Mouse (Mus musculus) limb, embryonic 12.5 days (tissue): ENCODE results near the gene Gm43302. TPM values are rescaled to one million over a fixed set of nuclear protein-coding genes. Genes with fewer than 3 reads are reported as not detected.
"Not testable (repeated sequence)": the region's sequence is repeated elsewhere in the genome, so short reads cannot be mapped to it uniquely, and the experiment has no call there.

Experiments
- ATAC-seq: fragments of 200-750 bp; cut with Nextera tagmentation; 2 replicates; pipeline ENCODE4 v1.8.0; 2017; ENCODE audit warnings: low read depth, moderate TSS enrichment; ENCODE audit not compliant: insufficient number of reproducible peaks, insufficient read depth, low FRiP score, low TSS enrichment
- H3K27ac ChIP-seq: fragments of 300-500 bp; sonication (generic); 2 replicates; pipeline ENCODE4 v1.5.1; 2016; ENCODE audit warnings: mild to moderate bottlenecking, moderate library complexity
- H3K27me3 ChIP-seq: fragments of 300-500 bp; sonication (generic); 2 replicates; pipeline ENCODE4 v1.6.1; 2016; ENCODE audit warnings: mild to moderate bottlenecking, moderate library complexity
- H3K36me3 ChIP-seq: fragments of 300-500 bp; sonication (generic); 2 replicates; pipeline ENCODE4 v1.6.1; 2016; ENCODE audit warnings: mild to moderate bottlenecking, moderate library complexity
- H3K4me1 ChIP-seq: fragments of 300-500 bp; sonication (generic); replicated peaks from 2 replicates; pipeline ENCODE4 v1.6.1; 2016
- H3K4me2 ChIP-seq: fragments of 300-500 bp; sonication (generic); 2 replicates; pipeline ENCODE4 v1.6.1; 2016; ENCODE audit warnings: mild to moderate bottlenecking, moderate library complexity
- H3K4me3 ChIP-seq: fragments of 300-500 bp; sonication (generic); replicated peaks from 2 replicates; pipeline ENCODE4 v1.5.1; 2016; ENCODE audit warnings: mild to moderate bottlenecking
- H3K9ac ChIP-seq: fragments of 300-500 bp; sonication (generic); replicated peaks from 2 replicates; pipeline ENCODE4 v1.6.1; 2016; ENCODE audit warnings: mild to moderate bottlenecking, moderate library complexity
- H3K9me3 ChIP-seq: fragments of 300-500 bp; sonication (generic); 2 replicates; pipeline ENCODE4 v1.6.1; 2016; ENCODE audit warnings: mild to moderate bottlenecking, moderate library complexity
- WGBS: fragments of 180-500 bp; shearing (Covaris S2); methylation state at CpG from one replicate; pipeline ENCODE4 v1.1.7; 2016; 5-methylcytosine and 5-hydroxymethylcytosine counted together
- polyA plus RNA-seq: library from polyadenylated mRNA; unstranded; fragments of >200 nt; fragmentation: Nextera tagmentation; extraction: Ambion mirVana; gene quantifications from 2 replicates; pipeline ENCODE4 v1.2.1, GENCODE M21; 2016

The Gm43302 gene
- polyA plus RNA-seq, 1 experiment from 2014 or later = not detected

GRCm38 (mm10) chr5:105197915-105198560, 95.5 kb downstream of the Gm43302 start:
- ATAC-seq, H3K27me3 ChIP-seq, H3K4me1 ChIP-seq, H3K27ac ChIP-seq, H3K4me3 ChIP-seq, H3K36me3 ChIP-seq, H3K9ac ChIP-seq, H3K4me2 ChIP-seq, H3K9me3 ChIP-seq: not testable (repeated sequence)

GRCm38 (mm10) chr5:105196308-105196707, 97.2 kb downstream of the Gm43302 start:
- not testable (repeated sequence) for H3K9ac ChIP-seq, ATAC-seq, H3K4me3 ChIP-seq, H3K27ac ChIP-seq, H3K4me1 ChIP-seq, H3K36me3 ChIP-seq, H3K4me2 ChIP-seq, H3K9me3 ChIP-seq, H3K27me3 ChIP-seq
- 91% methylated on average over 5 of the region's 5 CpGs for WGBS

GRCm38 (mm10) chr5:105192536-105192935, 101.0 kb downstream of the Gm43302 start:
- not testable (repeated sequence) for H3K9ac ChIP-seq, H3K9me3 ChIP-seq, H3K4me2 ChIP-seq, H3K27me3 ChIP-seq, H3K36me3 ChIP-seq, H3K4me3 ChIP-seq, ATAC-seq, H3K4me1 ChIP-seq, H3K27ac ChIP-seq
- 86% methylated on average over 2 of the region's 2 CpGs for WGBS

GRCm38 (mm10) chr5:105181446-105181845, 112.0 kb downstream of the Gm43302 start:
- no peak overlapping the region for H3K9ac ChIP-seq
- H3K9me3 ChIP-seq = no peaks in the 10 kb centered on the region
- ATAC-seq = no peak
- H3K36me3 ChIP-seq = no peaks in the 10 kb centered on the region
- no peak overlapping the region for H3K4me2 ChIP-seq
- H3K4me3 ChIP-seq = no peak overlapping the region
- H3K27ac ChIP-seq = no peak overlapping the region
- no peaks in the 10 kb centered on the region for H3K4me1 ChIP-seq
- no peaks in the 10 kb centered on the region for H3K27me3 ChIP-seq

Other genes with a start within 250 kb of the Gm43302 start
- gene Gbp9, start 154.2 kb downstream of the Gm43302 start, polyA plus RNA-seq = 1.4 and 1.7 TPM in 2 replicates
- gene Gbp8, start 154.2 kb downstream of the Gm43302 start, polyA plus RNA-seq = not detected in 2 replicates
- gene Gbp4, start 154.1 kb downstream of the Gm43302 start, polyA plus RNA-seq = 0.21 and 0.49 TPM in 2 replicates
- gene Gbp10, start 54.2 kb downstream of the Gm43302 start, polyA plus RNA-seq = not detected in 2 replicates
- gene Gbp6, start within 50 bp of the Gm43302 start, polyA plus RNA-seq = 0.24 and 0.40 TPM in 2 replicates
- 3.5 and 3.7 TPM in 2 replicates for gene Lrrc8b, start 122.1 kb upstream of the Gm43302 start, polyA plus RNA-seq
- 11.7 and 14.9 TPM in 2 replicates for gene Lrrc8c, start 225.7 kb upstream of the Gm43302 start, polyA plus RNA-seq